Mouse (Mus musculus): Measurements from ENCODE around the gene Prpf39.

- TF ChIP-seq CTCF (IDR thresholded peaks at IDR 0.05; ENCODE audit: extremely low read depth, insufficient read length, insufficient replicate concordance, low read depth, low read length) (no peak), POLR2A (IDR thresholded peaks at IDR 0.05; ENCODE audit: low read depth, low read length) (no peak)
Measured at GRCm38 (mm10) chr12:65007725-65008124, 28.4 kb upstream of the Prpf39 start.
